Mouse (Mus musculus) C2C12 (cell line): ENCODE data around the gene Npr3.

Source experiments
- CTCF ChIP-seq: IDR thresholded peaks from one replicate; pipeline ENCODE4 v1.5.1; 2011; ENCODE audit not compliant: control insufficient read depth, insufficient read depth, insufficient read length
- MYOG ChIP-seq: IDR thresholded peaks from one replicate; pipeline ENCODE4 v1.6.1; 2011; ENCODE audit not compliant: control insufficient read depth, insufficient read length; ENCODE audit errors: extremely low read depth

DNA sequence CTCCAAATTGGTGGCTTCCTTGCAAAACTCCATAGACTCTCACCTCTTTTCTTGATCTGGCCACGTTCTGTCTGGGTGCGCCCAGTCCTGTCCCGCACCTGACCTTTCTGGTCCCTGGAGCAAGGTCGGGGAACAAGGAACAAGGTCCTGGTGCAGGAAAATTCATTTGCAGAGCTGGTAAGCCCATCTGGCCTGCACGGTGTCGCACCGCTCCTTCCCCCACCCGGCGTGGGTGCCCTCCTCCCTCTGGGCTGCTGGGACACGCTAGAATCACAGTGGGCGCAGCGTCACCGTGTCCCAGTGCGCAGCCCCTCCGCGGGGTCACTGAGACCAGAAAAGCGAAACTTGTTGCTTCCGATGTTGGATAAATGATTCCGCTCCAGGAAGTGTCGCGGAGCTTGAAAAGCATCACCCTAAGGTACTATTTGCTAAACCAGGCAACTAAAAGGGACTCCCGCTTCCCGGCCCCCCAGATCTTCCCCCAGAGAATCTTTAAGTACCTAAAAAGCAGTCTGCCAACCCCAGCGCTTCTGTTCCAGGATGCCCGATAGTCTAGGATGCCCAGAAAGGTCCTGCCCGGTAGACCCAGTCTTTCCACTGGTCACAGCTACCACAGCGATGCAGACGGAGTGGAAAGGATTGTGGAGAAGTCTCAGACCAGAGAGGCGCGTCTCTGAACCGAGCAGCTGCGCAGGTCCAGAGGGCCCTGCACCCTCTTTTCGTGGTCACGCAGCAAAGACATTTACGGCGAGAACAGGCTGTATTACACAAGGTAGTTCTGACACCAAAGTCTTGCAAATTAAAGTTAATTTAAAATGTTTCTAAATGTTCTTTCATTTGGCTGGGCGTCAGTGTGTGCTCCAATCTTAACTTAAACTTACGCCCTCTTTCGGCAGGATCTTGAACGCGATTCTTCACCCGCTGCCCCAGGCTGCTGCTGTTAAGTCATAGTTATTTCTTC lies at the start of gene Npr3:
- TF ChIP-seq MYOG (no peak), CTCF (no peak)
